Mouse (Mus musculus): Measurements from ENCODE around the gene Ubtd1.
"Not testable (repeated sequence)": the region's sequence is repeated elsewhere in the genome, so short reads cannot be mapped to it uniquely, and the experiment has no call there.

Gene Ubtd1

GRCm38 (mm10) chr19:42069241-42069525, 87.6 kb downstream of the Ubtd1 start:
- DNase-seq (ENCODE audit: low spot score) = no peak

- no peak for DNase-seq (ENCODE audit: low spot score)
These were observed 89.7 kb downstream of the Ubtd1 start for GRCm38 (mm10) chr19:42071221-42071620.

- no peak for DNase-seq (ENCODE audit: low spot score)
These were observed 90.5 kb downstream of the Ubtd1 start for GRCm38 (mm10) chr19:42071886-42072608.

- no peak for DNase-seq (ENCODE audit: low spot score)
These were observed 91.2 kb downstream of the Ubtd1 start for GRCm38 (mm10) chr19:42072802-42073201.

- no peak for DNase-seq (ENCODE audit: low spot score)
These were observed 93.5 kb downstream of the Ubtd1 start for GRCm38 (mm10) chr19:42075051-42075450.

- DNase-seq (ENCODE audit: low spot score) = no peak
These were observed 94.4 kb downstream of the Ubtd1 start for GRCm38 (mm10) chr19:42075992-42076391.

GRCm38 (mm10) chr19:42078566-42078965, 97.0 kb downstream of the Ubtd1 start:
- no peak for DNase-seq (ENCODE audit: low spot score)

- DNase-seq (ENCODE audit: low spot score) = no peak
These were observed 97.4 kb downstream of the Ubtd1 start for GRCm38 (mm10) chr19:42079006-42079405.

GRCm38 (mm10) chr19:42079950-42080349, 98.4 kb downstream of the Ubtd1 start:
- DNase-seq (ENCODE audit: low spot score) = no peak

- DNase-seq (ENCODE audit: low spot score) = no peak
These were observed 98.9 kb downstream of the Ubtd1 start for GRCm38 (mm10) chr19:42080469-42080868.

GRCm38 (mm10) chr19:42081613-42082012, 100.0 kb downstream of the Ubtd1 start:
- not testable (repeated sequence) for DNase-seq (ENCODE audit: low spot score)

Measured in urinary bladder, postnatal 25 days (tissue).